Mouse (Mus musculus): Measurements from ENCODE around the gene Ddx46. TPM values are rescaled to one million over a fixed set of nuclear protein-coding genes. Genes with fewer than 3 reads are reported as not detected.
A peak's percentile ranks its signal among the peaks of the same experiment; 100 is the strongest.

Gene Ddx46
- polyA plus RNA-seq (2014; fragmentation: Nextera tagmentation; extraction: Ambion mirVana): 24.8 and 25.6 TPM in 2 replicates

DNA sequence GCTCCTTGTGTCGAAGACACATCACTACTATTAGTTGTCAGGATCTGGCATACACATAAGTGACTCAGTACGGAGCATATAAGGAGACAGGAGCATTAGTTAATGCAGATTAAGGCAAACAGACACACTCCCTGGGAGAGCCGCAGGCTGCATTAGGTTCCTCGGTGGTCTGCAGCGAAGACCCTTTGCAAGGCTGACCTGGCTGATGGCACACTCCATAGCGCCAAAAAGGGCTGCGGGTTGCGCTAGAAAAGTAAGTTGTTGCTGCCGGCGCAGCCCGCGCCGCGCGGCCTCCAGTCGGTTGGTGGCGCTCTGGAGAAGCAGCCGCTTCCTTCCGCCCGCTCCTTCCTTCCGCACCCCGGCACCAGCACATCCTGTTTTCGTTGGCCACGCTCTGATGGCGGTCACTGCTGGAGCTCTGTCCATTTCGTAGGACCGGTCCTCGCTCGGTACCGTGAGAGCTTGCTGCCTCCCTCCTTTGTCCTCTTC lies at the start of gene Ddx46:
TSS of gene Ddx46 (plus strand) at position 389 of the 489 bp plus-strand sequence.
- Histone ChIP-seq H3K4me1 (replicated peaks; ENCODE audit: control insufficient read depth, insufficient read depth, low read length) (peaks cover 8% of the 10 kb centered on the region; the same call in 1 of the 2 replicates), H3K27me3 (ENCODE audit: control insufficient read depth, insufficient read depth, low read length) (no peaks in the 10 kb centered on the region), H3K36me3 (replicated peaks; ENCODE audit: control insufficient read depth, insufficient read depth) (peaks cover 56% of the 10 kb centered on the region), H3K9ac (peak within 1 kb of the TSS; percentile 94), H3K27ac (peak within 1 kb of the TSS; percentile 68; the same call in 1 of the 2 replicates), H3K9me3 (ENCODE audit: control insufficient read depth, low read length) (no peaks in the 10 kb centered on the region), H3K4me2 (replicated peaks) (peak within 1 kb of the TSS; percentile 86), H3K4me3 (replicated peaks; ENCODE audit: low read length) (peak within 1 kb of the TSS; percentile 91)
- DNase-seq (ENCODE audit: low spot score) (peak; percentile 94), ATAC-seq (ENCODE audit: low FRiP score) (peak; percentile 91)
- WGBS: 5% methylated on average over 30 of the region's 30 CpGs

DNA sequence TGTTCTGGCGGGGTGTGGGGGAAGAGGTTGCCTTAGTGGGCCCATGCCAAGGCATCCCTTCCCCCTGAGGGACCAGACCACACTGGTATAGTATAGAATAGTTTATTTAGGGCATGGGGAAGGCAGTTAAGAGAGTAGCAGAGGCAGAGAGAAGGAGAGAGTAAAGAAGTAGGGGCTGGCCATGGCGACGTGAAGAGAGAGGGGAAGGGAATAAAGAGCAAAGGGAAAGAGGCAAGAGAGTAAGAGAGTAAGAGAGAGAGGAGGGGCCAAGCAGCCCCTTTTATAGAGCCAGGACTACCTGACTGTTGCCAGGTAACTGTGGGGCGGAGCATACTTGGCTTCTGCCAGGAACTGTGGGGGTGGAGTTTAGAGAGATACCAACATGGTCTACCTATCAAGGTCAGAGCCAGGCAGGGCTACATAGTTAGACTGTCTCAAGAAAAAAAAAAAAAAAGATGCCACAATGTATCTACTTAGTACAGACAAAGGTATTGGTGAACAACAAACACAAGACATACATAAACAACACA lies 42.8 kb upstream of the Ddx46 start:
- Histone ChIP-seq H3K36me3 (replicated peaks; ENCODE audit: control insufficient read depth, insufficient read depth) (peaks cover 28% of the 10 kb centered on the region), H3K4me1 (replicated peaks; ENCODE audit: control insufficient read depth, insufficient read depth, low read length) (peaks cover 12% of the 10 kb centered on the region), H3K27me3 (ENCODE audit: control insufficient read depth, insufficient read depth, low read length) (no peaks in the 10 kb centered on the region), H3K9ac (no peak overlapping the region), H3K4me3 (replicated peaks; ENCODE audit: low read length) (no peak overlapping the region; the same call in 1 of the 2 replicates), H3K9me3 (ENCODE audit: control insufficient read depth, low read length) (no peaks in the 10 kb centered on the region), H3K4me2 (replicated peaks) (peak overlapping the region; percentile 81), H3K27ac (no peak overlapping the region)
- no peak for DNase-seq (ENCODE audit: low spot score)
- ATAC-seq (ENCODE audit: low FRiP score): no peak
- WGBS: 74% methylated on average over 4 of the region's 4 CpGs

DNA sequence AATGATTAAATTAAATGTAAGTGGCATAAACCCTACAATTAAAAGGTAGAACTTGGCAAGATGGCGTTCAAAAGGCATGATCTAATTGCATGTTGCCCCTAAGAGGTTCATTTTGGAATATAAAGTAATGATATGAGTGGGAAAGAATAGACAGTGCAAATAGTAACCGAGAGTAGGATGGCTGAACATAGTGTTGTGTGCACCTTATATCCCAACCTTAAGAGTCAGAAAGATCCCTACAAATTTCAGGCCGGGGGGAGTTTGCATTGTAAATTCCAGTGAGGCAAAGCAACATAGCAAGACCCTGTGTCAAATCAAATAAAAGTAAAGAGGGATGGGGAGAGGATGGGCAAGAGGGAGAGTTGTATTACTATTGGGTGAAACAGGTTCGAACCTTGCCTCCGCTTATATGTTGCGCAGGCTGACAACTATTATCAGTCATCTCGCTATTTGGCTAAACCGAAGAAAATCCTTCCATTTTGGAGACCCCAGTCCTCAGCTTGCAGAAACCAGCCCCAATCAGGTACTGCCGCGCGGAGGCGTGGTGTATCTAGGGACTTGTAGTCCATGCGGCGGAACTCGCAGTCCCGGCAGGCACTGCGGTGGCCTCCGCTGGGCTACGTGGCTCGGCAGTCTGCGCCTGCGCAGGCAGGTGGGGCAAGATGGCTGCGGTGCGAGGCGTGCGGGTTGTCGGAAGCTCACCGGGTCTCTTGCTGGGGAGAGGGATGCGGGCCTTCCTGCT lies 42.1 kb upstream of the Ddx46 start:
- peak; percentile 99 for DNase-seq (ENCODE audit: low spot score)
- peak overlapping the region; percentile 81 for H3K27ac ChIP-seq
- H3K4me2 ChIP-seq (replicated peaks): peak overlapping the region; percentile 81
- WGBS: 4% methylated on average over 29 of the region's 29 CpGs
- H3K9me3 ChIP-seq (ENCODE audit: control insufficient read depth, low read length): no peaks in the 10 kb centered on the region
- H3K9ac ChIP-seq: peak overlapping the region; percentile 89
- peak; percentile 99 for ATAC-seq (ENCODE audit: low FRiP score)
- peaks cover 35% of the 10 kb centered on the region for H3K36me3 ChIP-seq (replicated peaks; ENCODE audit: control insufficient read depth, insufficient read depth)
- H3K4me3 ChIP-seq (replicated peaks; ENCODE audit: low read length): peak overlapping the region; percentile 82
- H3K27me3 ChIP-seq (ENCODE audit: control insufficient read depth, insufficient read depth, low read length): no peaks in the 10 kb centered on the region
- peaks cover 12% of the 10 kb centered on the region for H3K4me1 ChIP-seq (replicated peaks; ENCODE audit: control insufficient read depth, insufficient read depth, low read length)

DNA sequence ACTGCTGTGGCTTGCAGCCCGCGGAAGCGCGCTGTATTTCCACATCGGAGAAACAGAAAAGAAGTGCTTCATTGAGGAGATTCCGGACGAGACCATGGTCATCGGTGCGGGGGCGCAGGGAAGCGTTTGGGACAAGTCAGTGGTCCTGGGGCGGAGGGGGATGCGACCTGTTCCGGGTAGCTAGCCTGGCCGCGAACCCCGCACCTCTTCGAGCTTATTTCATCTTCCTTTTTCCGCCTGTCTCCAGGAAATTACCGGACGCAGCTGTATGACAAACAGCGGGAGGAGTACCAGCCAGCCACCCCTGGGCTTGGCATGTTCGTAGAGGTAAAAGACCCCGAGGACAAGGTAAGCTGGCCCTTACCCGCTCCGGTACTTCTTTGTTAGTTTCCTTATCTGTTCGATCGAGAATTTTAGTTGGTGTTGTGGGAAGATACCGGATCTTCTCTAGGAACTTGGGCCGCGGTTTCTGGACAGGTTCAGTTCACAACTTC lies 41.5 kb upstream of the Ddx46 start:
- peaks cover 12% of the 10 kb centered on the region for H3K4me1 ChIP-seq (replicated peaks; ENCODE audit: control insufficient read depth, insufficient read depth, low read length)
- no peaks in the 10 kb centered on the region for H3K9me3 ChIP-seq (ENCODE audit: control insufficient read depth, low read length)
- H3K27me3 ChIP-seq (ENCODE audit: control insufficient read depth, insufficient read depth, low read length): no peaks in the 10 kb centered on the region
- H3K4me2 ChIP-seq (replicated peaks): peak overlapping the region; percentile 81
- DNase-seq (ENCODE audit: low spot score) (no peak), ATAC-seq (ENCODE audit: low FRiP score) (0 out of 2 replicates have a peak, but pooled peaks have one; percentile 31)
- H3K4me3 ChIP-seq (replicated peaks; ENCODE audit: low read length): peak overlapping the region; percentile 82
- peak overlapping the region; percentile 89 for H3K9ac ChIP-seq
- under 1% methylated on average over 31 of the region's 31 CpGs for WGBS
- H3K36me3 ChIP-seq (replicated peaks; ENCODE audit: control insufficient read depth, insufficient read depth): peaks cover 41% of the 10 kb centered on the region
- H3K27ac ChIP-seq: peak overlapping the region; percentile 58

DNA sequence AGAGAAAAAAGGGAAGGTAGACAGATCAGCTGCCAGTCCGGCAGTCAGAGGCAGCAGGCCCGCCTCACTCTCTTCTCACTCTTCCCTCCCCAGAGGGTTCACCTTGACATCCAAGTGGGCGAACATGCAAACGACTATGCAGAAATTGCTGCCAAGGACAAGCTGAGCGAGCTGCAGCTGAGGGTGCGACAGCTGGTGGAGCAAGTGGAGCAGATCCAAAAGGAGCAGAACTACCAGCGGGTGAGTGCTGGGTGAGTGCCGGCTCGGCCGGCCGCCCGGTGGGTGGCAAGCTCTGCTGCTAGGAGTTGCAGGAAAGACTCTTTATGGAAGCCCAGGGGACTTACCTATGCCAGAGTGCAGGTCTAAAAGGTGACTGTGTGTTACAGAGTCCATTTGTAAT lies 39.5 kb upstream of the Ddx46 start:
- no peak overlapping the region for H3K9ac ChIP-seq
- peaks cover 45% of the 10 kb centered on the region for H3K36me3 ChIP-seq (replicated peaks; ENCODE audit: control insufficient read depth, insufficient read depth)
- H3K27me3 ChIP-seq (ENCODE audit: control insufficient read depth, insufficient read depth, low read length): no peaks in the 10 kb centered on the region
- peaks cover 12% of the 10 kb centered on the region for H3K4me1 ChIP-seq (replicated peaks; ENCODE audit: control insufficient read depth, insufficient read depth, low read length)
- 89% methylated on average over 12 of the region's 12 CpGs for WGBS
- no peaks in the 10 kb centered on the region for H3K9me3 ChIP-seq (ENCODE audit: control insufficient read depth, low read length)
- H3K4me2 ChIP-seq (replicated peaks): no peak overlapping the region
- no peak overlapping the region for H3K27ac ChIP-seq
- H3K4me3 ChIP-seq (replicated peaks; ENCODE audit: low read length): no peak overlapping the region
- DNase-seq (ENCODE audit: low spot score) (no peak), ATAC-seq (ENCODE audit: low FRiP score) (no peak)

DNA sequence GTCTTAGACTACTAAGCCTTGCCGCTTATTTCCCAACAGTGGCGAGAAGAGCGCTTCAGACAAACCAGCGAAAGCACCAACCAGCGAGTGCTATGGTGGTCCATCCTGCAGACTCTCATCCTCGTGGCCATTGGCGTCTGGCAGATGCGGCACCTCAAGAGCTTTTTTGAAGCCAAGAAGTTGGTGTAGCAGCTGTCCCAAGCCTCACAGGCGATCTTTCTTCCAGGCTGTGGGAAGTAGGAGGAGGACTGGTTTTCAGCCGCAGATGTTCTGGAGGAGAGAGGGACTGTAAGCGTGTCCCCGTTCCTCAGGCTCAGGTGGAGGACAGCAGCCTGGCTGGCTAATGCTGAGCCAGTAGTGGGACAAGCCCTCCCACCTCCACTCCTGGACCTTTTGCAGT lies 38.0 kb upstream of the Ddx46 start:
- H3K36me3 ChIP-seq (replicated peaks; ENCODE audit: control insufficient read depth, insufficient read depth): peaks cover 45% of the 10 kb centered on the region
- no peak overlapping the region for H3K27ac ChIP-seq
- no peak overlapping the region for H3K4me2 ChIP-seq (replicated peaks)
- peaks cover 21% of the 10 kb centered on the region for H3K4me1 ChIP-seq (replicated peaks; ENCODE audit: control insufficient read depth, insufficient read depth, low read length)
- ATAC-seq (ENCODE audit: low FRiP score) (no peak), DNase-seq (ENCODE audit: low spot score) (no peak)
- H3K4me3 ChIP-seq (replicated peaks; ENCODE audit: low read length): no peak overlapping the region
- H3K27me3 ChIP-seq (ENCODE audit: control insufficient read depth, insufficient read depth, low read length): no peaks in the 10 kb centered on the region
- 96% methylated on average over 12 of the region's 12 CpGs for WGBS
- no peaks in the 10 kb centered on the region for H3K9me3 ChIP-seq (ENCODE audit: control insufficient read depth, low read length)
- H3K9ac ChIP-seq: no peak overlapping the region

DNA sequence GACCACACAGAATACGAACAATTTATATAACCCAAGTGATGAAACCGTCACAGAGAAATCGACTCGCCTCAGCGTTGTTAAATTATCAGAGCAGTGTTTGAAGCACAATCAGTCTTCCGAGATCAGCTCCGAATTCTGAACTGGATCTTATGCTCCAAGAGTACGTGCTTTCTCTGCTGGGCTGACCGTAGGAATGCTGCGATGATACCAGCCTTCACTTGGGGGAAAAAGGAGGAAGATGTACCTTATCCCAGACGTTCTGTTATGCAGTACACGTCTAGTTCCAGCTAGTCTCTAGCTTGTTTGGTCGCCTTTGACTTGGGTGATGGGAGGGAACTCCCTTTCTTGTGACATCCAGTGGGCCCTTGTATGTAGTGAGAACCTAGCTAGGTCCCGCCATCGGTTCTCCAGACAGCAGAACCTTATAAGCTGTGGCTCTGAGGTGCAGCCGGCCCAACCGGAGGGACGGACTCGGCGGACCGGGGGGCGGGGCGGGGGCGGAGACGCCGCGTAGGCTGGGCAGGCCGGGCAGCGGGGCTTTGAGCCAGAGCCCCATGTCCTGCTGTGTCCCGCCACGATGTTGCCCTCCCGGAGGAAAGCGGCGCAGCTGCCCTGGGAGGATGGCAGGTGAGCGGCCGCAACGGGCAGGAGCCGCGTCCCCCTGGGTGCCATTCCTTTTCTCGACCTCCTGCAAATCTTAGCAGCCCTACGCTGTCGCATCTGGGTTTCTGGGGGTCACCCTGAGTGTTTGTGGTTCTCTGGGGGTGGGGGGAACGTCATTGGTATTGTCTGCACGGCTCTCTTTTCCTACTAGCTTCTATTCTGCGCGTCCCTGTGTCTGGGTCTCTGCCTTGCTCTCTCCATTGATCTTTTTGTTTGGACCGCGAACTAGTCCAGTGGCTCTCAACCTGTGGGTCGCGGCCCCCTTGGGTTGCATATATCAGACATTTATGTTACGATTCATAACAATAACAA lies 35.0 kb upstream of the Ddx46 start, which contains the start of gene B4galt7:
TSS of gene B4galt7 (plus strand) at position 331 of the 975 bp plus-strand sequence.
- Histone ChIP-seq H3K9me3 (ENCODE audit: control insufficient read depth, low read length) (no peaks in the 10 kb centered on the region), H3K4me1 (replicated peaks; ENCODE audit: control insufficient read depth, insufficient read depth, low read length) (peaks cover 9% of the 10 kb centered on the region), H3K36me3 (replicated peaks; ENCODE audit: control insufficient read depth, insufficient read depth) (peaks cover 49% of the 10 kb centered on the region), H3K4me3 (replicated peaks; ENCODE audit: low read length) (peak within 1 kb of the TSS; percentile 81), H3K27ac (peak within 1 kb of the TSS; percentile 65), H3K27me3 (ENCODE audit: control insufficient read depth, insufficient read depth, low read length) (no peaks in the 10 kb centered on the region), H3K4me2 (replicated peaks) (peak within 1 kb of the TSS; percentile 82), H3K9ac (peak within 1 kb of the TSS; percentile 86)
- ATAC-seq (ENCODE audit: low FRiP score) (peak; percentile 89), DNase-seq (ENCODE audit: low spot score) (peak; percentile 76)
- 11% methylated on average over 51 of the region's 51 CpGs for WGBS

DNA sequence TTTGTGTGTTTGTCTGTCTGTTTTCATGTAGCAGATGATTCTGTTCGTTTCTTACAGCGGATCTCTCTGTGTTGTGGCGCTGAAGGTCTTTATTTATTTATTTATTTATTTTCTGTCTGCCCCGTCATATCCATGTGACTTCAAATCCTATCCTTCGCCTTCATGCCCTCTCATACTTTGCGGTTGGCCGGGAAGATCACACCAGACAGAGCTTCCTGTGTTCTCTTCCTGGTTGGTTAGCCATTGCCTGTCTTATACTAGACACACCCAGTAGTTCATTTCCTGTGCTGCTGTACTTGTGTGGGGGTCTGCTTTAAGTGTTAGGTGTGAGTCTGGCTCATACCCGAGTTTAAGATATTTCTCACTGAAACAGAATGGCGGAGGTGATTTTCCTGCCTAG lies 34.2 kb upstream of the Ddx46 start:
- Histone ChIP-seq H3K4me3 (replicated peaks; ENCODE audit: low read length) (peak overlapping the region; percentile 81), H3K9me3 (ENCODE audit: control insufficient read depth, low read length) (no peaks in the 10 kb centered on the region), H3K27ac (peak overlapping the region; percentile 65; the same call in 1 of the 2 replicates), H3K27me3 (ENCODE audit: control insufficient read depth, insufficient read depth, low read length) (no peaks in the 10 kb centered on the region), H3K9ac (peak overlapping the region; percentile 86), H3K4me1 (replicated peaks; ENCODE audit: control insufficient read depth, insufficient read depth, low read length) (peaks cover 9% of the 10 kb centered on the region), H3K36me3 (replicated peaks; ENCODE audit: control insufficient read depth, insufficient read depth) (peaks cover 48% of the 10 kb centered on the region), H3K4me2 (replicated peaks) (peak overlapping the region; percentile 82)
- 0 out of 2 replicates have a peak, but pooled peaks have one; percentile 35 for ATAC-seq (ENCODE audit: low FRiP score)
- 19% methylated on average over 9 of the region's 9 CpGs for WGBS
- DNase-seq (ENCODE audit: low spot score): no peak

Data from hindbrain, embryonic 14.5 days (tissue).